Mouse (Mus musculus): Measurements from ENCODE around the gene Hhatl.

Hhatl gene

GRCm38 (mm10) chr9:121760271-121761090, 31.8 kb downstream of the Hhatl start:
- in situ Hi-C loops (cut with MseI, MboI): no loop called here

- in situ Hi-C loops (cut with MseI, MboI): no loop called here
Observed at GRCm38 (mm10) chr9:121759091-121760081, 32.9 kb downstream of the Hhatl start, which contains the start of gene Zfp651. Gene Zfp651, plus strand, starts transcription at chr9:121759330.

GRCm38 (mm10) chr9:121757835-121758814, 34.2 kb downstream of the Hhatl start:
- in situ Hi-C loops (cut with MseI, MboI): no loop called here

GRCm38 (mm10) chr9:121757432-121757831, 34.9 kb downstream of the Hhatl start:
- in situ Hi-C loops (cut with MseI, MboI): no loop called here

- in situ Hi-C loops (cut with MseI, MboI): no loop called here
Observed at GRCm38 (mm10) chr9:121756785-121757184, 35.5 kb downstream of the Hhatl start.

- in situ Hi-C loops (cut with MseI, MboI): no loop called here
Observed at GRCm38 (mm10) chr9:121754624-121755023, 37.7 kb downstream of the Hhatl start.

- in situ Hi-C loops (cut with MseI, MboI): no loop called here
Observed at GRCm38 (mm10) chr9:121752774-121753173, 39.5 kb downstream of the Hhatl start.

GRCm38 (mm10) chr9:121744051-121744450, 48.3 kb downstream of the Hhatl start:
- in situ Hi-C loops (cut with MseI, MboI): no loop called here

GRCm38 (mm10) chr9:121741168-121741567, 51.1 kb downstream of the Hhatl start:
- in situ Hi-C loops (cut with MseI, MboI): no loop called here

GRCm38 (mm10) chr9:121740490-121740889, 51.8 kb downstream of the Hhatl start:
- in situ Hi-C loops (cut with MseI, MboI): no loop called here
